9 mouse cellular contexts compared by ENCODE assay signal in genomic region chr6:134620846-134621551, GRCm38 (mm10). TPM values are rescaled to one million over a fixed set of nuclear protein-coding genes. Genes with fewer than 3 reads are reported as not detected.
DNase-seq lines count a peak whose midpoint lies in the region; ATAC-seq lines count a peak whose summit lies in the region.
"Had no signal": no experiment of that assay in that cellular context is flagged by ENCODE, and none has a peak within 500 bp of the region (broad histone marks: within the 10 kb centered on the region; RNA-seq: fewer than 3 reads in every experiment).

No protein-coding gene starts in this region.

- H3K36me3 ChIP-seq in heart, embryonic 16.5 days (ENCODE audit: control insufficient read depth, insufficient read depth), result 0 out of 2 replicates have a peak, but pooled peaks cover 3% of the 10 kb centered on the region
- H3K36me3 ChIP-seq in heart, embryonic 11.5 days (ENCODE audit: control insufficient read depth, insufficient read depth, low read length), result no peaks in the 10 kb centered on the region
- H3K36me3 ChIP-seq: limb, embryonic 12.5 days had no signal

- no peaks in the 10 kb centered on the region for H3K27me3 ChIP-seq in heart, embryonic 16.5 days (ENCODE audit: control insufficient read depth, insufficient read depth, low read length)
- no peaks in the 10 kb centered on the region for H3K27me3 ChIP-seq in heart, embryonic 11.5 days (ENCODE audit: control insufficient read depth, insufficient read depth, low read length)
- H3K27me3 ChIP-seq: limb, embryonic 12.5 days had no signal

- H3K9me3 ChIP-seq in heart, embryonic 16.5 days (replicated peaks; ENCODE audit: control insufficient read depth, low read length), result no peaks in the 10 kb centered on the region
- no peaks in the 10 kb centered on the region for H3K9me3 ChIP-seq in heart, embryonic 11.5 days (replicated peaks; ENCODE audit: control insufficient read depth, low read length)
- H3K9me3 ChIP-seq: limb, embryonic 12.5 days had no signal

- peaks cover 4% of the 10 kb centered on the region; the same call in 1 of the 2 replicates for H3K4me1 ChIP-seq in heart, embryonic 16.5 days (ENCODE audit: control insufficient read depth, insufficient read depth, low read length)
- H3K4me1 ChIP-seq in heart, embryonic 11.5 days (ENCODE audit: control insufficient read depth, insufficient read depth, low read length), result no peaks in the 10 kb centered on the region
- H3K4me1 ChIP-seq: limb, embryonic 12.5 days had no signal

- 0 out of 2 replicates have a peak overlapping the region, but pooled peaks have one; percentile 25 for H3K27ac ChIP-seq in heart, embryonic 16.5 days (ENCODE audit: low read length)
- no peak overlapping the region for H3K27ac ChIP-seq in heart, embryonic 11.5 days (ENCODE audit: low read depth, low read length)
- H3K27ac ChIP-seq: limb, embryonic 12.5 days had no signal

- 60% methylated on average over 6 of the region's 6 CpGs for WGBS in heart, embryonic 16.5 days
- WGBS in heart, embryonic 11.5 days (ENCODE audit: insufficient replicate concordance), result 62% methylated on average over 6 of the region's 6 CpGs

- H3K4me3 ChIP-seq in heart, embryonic 16.5 days (ENCODE audit: low read length), result no peak overlapping the region
- H3K4me3 ChIP-seq in heart, embryonic 11.5 days (ENCODE audit: low read depth, low read length), result no peak overlapping the region
- H3K4me3 ChIP-seq: limb, embryonic 12.5 days had no signal

- no peak overlapping the region for H3K9ac ChIP-seq in heart, embryonic 16.5 days (ENCODE audit: low read length)
- H3K9ac ChIP-seq in heart, embryonic 11.5 days (ENCODE audit: low read depth, low read length), result no peak overlapping the region
- H3K9ac ChIP-seq: limb, embryonic 12.5 days had no signal

- peak; percentile 46 to 50 for DNase-seq in B cell, adult 2 months
- peak; percentile 78 for DNase-seq in brain, adult 2 months (ENCODE audit: low read depth, low spot score)
- peak; percentile 64 for DNase-seq in layer of hippocampus, adult 9-11 months
- peak; percentile 46 for DNase-seq in retina, embryonic 14.5 days (ENCODE audit: low spot score)
- DNase-seq in cerebellum, adult 18-20 months, result no peak
- no peak for DNase-seq in heart, adult 9 months (ENCODE audit: low spot score in 2 of 2)

- ATAC-seq in heart, embryonic 16.5 days (replicated peaks; ENCODE audit: extremely low read depth, insufficient read depth, low FRiP score), result no peak
- ATAC-seq in heart, embryonic 11.5 days (replicated peaks; ENCODE audit: insufficient number of reproducible peaks, low FRiP score, low TSS enrichment), result no peak

- no peak overlapping the region for H3K4me2 ChIP-seq in heart, embryonic 16.5 days (ENCODE audit: low read depth, low read length)
- no peak overlapping the region for H3K4me2 ChIP-seq in heart, embryonic 11.5 days
- H3K4me2 ChIP-seq: limb, embryonic 12.5 days had no signal

RNA-seq across cellular contexts. Expression of gene Mansc1, which starts 11.3 kb away (rescaled TPM):
- polyA plus RNA-seq in heart, embryonic 16.5 days (2015; fragmentation: Nextera tagmentation; extraction: Ambion mirVana), result 5.8 and 8.0 TPM in 2 replicates
- 7.2 and 7.3 TPM in 2 replicates for polyA plus RNA-seq in heart, embryonic 11.5 days (2014; fragmentation: Nextera tagmentation; extraction: Ambion mirVana)

RNA-seq across cellular contexts. Expression of gene Borcs5, which starts 18.3 kb away (rescaled TPM):
- polyA plus RNA-seq in heart, embryonic 16.5 days (2015; fragmentation: Nextera tagmentation; extraction: Ambion mirVana), result 16.9 and 17.5 TPM in 2 replicates
- polyA plus RNA-seq in heart, embryonic 11.5 days (2014; fragmentation: Nextera tagmentation; extraction: Ambion mirVana), result 15.1 and 16.0 TPM in 2 replicates

RNA-seq across cellular contexts. Expression of gene Lrp6, which starts 54.2 kb away (rescaled TPM):
- polyA plus RNA-seq in heart, embryonic 16.5 days (2015; fragmentation: Nextera tagmentation; extraction: Ambion mirVana), result 19.6 and 21.1 TPM in 2 replicates
- 20.6 and 20.8 TPM in 2 replicates for polyA plus RNA-seq in heart, embryonic 11.5 days (2014; fragmentation: Nextera tagmentation; extraction: Ambion mirVana)

Comparison
In these comparisons a context has a peak if more than half of its experiments do, and no peak if none do; other contexts are left out.
1. DNase-seq: peak in B cell, adult 2 months (2 of 2), brain, adult 2 months (single experiment), layer of hippocampus, adult 9-11 months (single experiment) and retina, embryonic 14.5 days (single experiment); none in cerebellum, adult 18-20 months (0 of 2) and heart, adult 9 months (0 of 2).